Mouse (Mus musculus): ENCODE measurements at regions not wholly inside any gene's neighbourhood (a gene's known extent, or its start where the extent isn't known, plus 50 kb on each side); places are given as distances from the start of the nearest gene placed in this dataset.

GRCm38 (mm10) chr5:12714894-12715293 lies 331.7 kb downstream of the Sema3d start:
- TF ChIP-seq CTCF (IDR thresholded peaks at IDR 0.05; ENCODE audit: extremely low read depth, insufficient read depth, insufficient read length, insufficient replicate concordance): no peak
- TF ChIP-seq POLR2A (IDR thresholded peaks at IDR 0.05; ENCODE audit: low read depth, low read length): no peak
